Mouse (Mus musculus) hindbrain, postnatal 0 days (tissue): ENCODE measurements around the gene Eef1akmt2. TPM values are rescaled to one million over a fixed set of nuclear protein-coding genes. Genes with fewer than 3 reads are reported as not detected.

Source experiments
- ATAC-seq: fragments of 200-750 bp; cut with Nextera tagmentation; 2 replicates; pipeline ENCODE4 v1.8.0; 2017; ENCODE audit warnings: mild to moderate bottlenecking, moderate TSS enrichment, moderate library complexity
- DNase-seq: peaks from one replicate; pipeline ENCODE4 v3.0.0-alpha.2; 2015; ENCODE audit warnings: low spot score
- H3K27ac ChIP-seq: fragments of 300-500 bp; sonication (generic); 2 replicates; pipeline ENCODE4 v1.5.1; 2014; ENCODE audit warnings: mild to moderate bottlenecking
- H3K27me3 ChIP-seq: fragments of 300-500 bp; sonication (generic); 2 replicates; pipeline ENCODE4 v1.6.1; 2014; ENCODE audit warnings: low read length, mixed read lengths; ENCODE audit not compliant: insufficient read depth
- H3K36me3 ChIP-seq: fragments of 300-500 bp; sonication (generic); 2 replicates; pipeline ENCODE4 v1.6.1; 2014; ENCODE audit warnings: low read length, mixed read lengths; ENCODE audit not compliant: insufficient read depth
- H3K4me1 ChIP-seq: fragments of 300-500 bp; sonication (generic); 2 replicates; pipeline ENCODE4 v1.6.1; 2014; ENCODE audit warnings: antibody characterized with exemption, low read length, mixed read lengths; ENCODE audit not compliant: insufficient read depth
- H3K4me2 ChIP-seq: fragments of 300-500 bp; sonication (generic); 2 replicates; pipeline ENCODE4 v1.6.1; 2014; ENCODE audit warnings: low read depth, mild to moderate bottlenecking, low read length, moderate library complexity, mixed read lengths
- H3K4me3 ChIP-seq: fragments of 300-500 bp; sonication (generic); 2 replicates; pipeline ENCODE4 v1.5.1; 2014; ENCODE audit warnings: low read length
- H3K9ac ChIP-seq: fragments of 300-500 bp; sonication (generic); replicated peaks from 2 replicates; pipeline ENCODE4 v1.6.1; 2014; ENCODE audit warnings: mild to moderate bottlenecking, low read length, moderate library complexity, mixed read lengths
- H3K9me3 ChIP-seq: fragments of 300-500 bp; sonication (generic); 2 replicates; pipeline ENCODE4 v1.6.1; 2016; ENCODE audit warnings: low read length, mixed read lengths
- CTCF ChIP-seq: IDR thresholded peaks from 2 replicates; pipeline ENCODE4 v1.5.1; 2016; ENCODE audit warnings: antibody characterized with exemption, control low read depth, low read depth
- WGBS: fragments of 180-500 bp; shearing (Covaris S2); extraction: QIAGEN DNeasy Blood & Tissue Kit; methylation state at CpG from one replicate; pipeline ENCODE4 v1.1.7; 2014; 5-methylcytosine and 5-hydroxymethylcytosine counted together
- polyA plus RNA-seq: library from polyadenylated mRNA; unstranded; fragments of >200 nt; fragmentation: Nextera tagmentation; extraction: Ambion mirVana; gene quantifications from 2 replicates; pipeline ENCODE4 v1.2.1, GENCODE M21; 2015
- total RNA-seq: library from RNA; depleted of rRNA; stranded (reverse); fragments of >200 nt; gene quantifications from 2 replicates; pipeline ENCODE4 v1.2.3, GENCODE M21; 2014

Gene Eef1akmt2
- total and polyA plus RNA-seq, 2 experiments from 2014 or later: 34.0 to 76.7 TPM

DNA sequence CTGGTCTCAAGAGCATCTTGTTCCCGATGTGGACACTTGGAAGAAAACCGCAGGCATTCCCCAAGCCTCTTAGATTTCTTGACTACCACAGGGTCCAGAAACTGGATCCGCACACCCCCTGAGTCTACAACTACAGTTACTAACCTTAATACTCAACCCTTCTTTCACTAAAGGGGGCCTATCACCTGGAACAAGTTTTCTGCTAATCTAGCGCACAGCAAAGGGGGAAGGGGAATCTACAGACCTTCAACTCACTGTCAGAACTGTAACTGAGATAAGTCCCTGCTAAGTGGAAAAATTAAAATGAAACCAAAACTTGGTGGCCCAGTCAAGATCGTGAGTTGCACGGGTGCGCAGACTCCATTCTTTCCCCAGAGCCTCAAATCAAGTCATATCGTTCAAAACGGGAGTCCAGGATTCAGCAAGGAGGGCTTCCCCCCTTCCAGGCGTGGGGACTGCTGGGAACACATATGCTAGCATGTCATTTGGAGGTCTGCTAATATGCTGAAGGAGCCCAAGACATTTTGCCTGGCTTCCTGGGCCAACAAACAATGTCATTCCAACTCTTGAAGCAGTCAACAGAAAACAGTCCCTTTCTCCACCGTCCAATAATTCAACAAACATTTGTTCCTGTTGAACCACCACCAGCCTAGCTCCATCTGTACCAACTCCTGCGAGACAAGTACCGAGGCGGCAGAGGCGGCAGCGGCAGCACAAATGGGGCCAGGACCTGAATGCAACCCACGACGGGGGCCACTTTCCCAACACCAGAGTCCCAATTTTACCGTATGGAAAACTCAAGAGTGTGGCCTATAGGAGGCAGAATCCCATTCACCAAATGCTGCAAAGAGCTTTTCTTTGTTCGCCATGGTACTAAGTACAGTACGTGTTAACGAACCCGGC, 40.5 kb downstream of the Eef1akmt2 start:
- no peaks in the 10 kb centered on the region for H3K36me3 ChIP-seq
- peak overlapping the region; percentile 85 for H3K4me2 ChIP-seq
- DNase-seq: peak; percentile 53
- no peaks in the 10 kb centered on the region for H3K27me3 ChIP-seq
- peak overlapping the region; percentile 75 for H3K4me3 ChIP-seq
- H3K9ac ChIP-seq: peak overlapping the region; percentile 65
- ATAC-seq: no peak
- no peaks in the 10 kb centered on the region for H3K9me3 ChIP-seq
- peaks cover 23% of the 10 kb centered on the region for H3K4me1 ChIP-seq
- peak overlapping the region; percentile 90 for H3K27ac ChIP-seq
- WGBS: 14% methylated on average over 23 of the region's 23 CpGs
- TF ChIP-seq CTCF: peak; percentile 32; the same call in 1 of the 2 replicates

DNA sequence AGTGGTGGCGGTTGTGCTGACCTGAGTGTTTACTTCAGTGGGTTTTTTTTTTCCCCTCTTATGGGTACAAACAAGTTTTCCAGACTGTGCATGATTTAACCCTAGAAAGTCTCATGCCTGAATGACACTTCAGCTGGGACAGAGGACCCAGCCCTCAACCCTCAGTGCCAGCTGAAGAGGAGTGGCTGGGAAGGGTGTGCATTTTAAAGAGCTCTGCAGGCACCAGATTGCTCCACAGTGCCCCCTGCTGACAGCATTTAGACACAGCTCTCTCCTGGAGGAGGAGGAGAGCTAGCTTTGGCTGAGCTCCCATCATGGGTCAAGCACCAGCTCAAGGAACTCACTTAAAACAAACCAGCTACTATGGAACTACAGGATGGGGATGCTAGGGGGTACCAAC, 41.6 kb downstream of the Eef1akmt2 start:
- Histone ChIP-seq H3K4me2 (peak overlapping the region; percentile 85), H3K27me3 (no peaks in the 10 kb centered on the region), H3K4me3 (no peak overlapping the region), H3K27ac (peak overlapping the region; percentile 43; the same call in 1 of the 2 replicates), H3K4me1 (peaks cover 34% of the 10 kb centered on the region), H3K9ac (no peak overlapping the region), H3K9me3 (no peaks in the 10 kb centered on the region), H3K36me3 (no peaks in the 10 kb centered on the region)
- WGBS: 70% methylated on average over 1 of the region's 1 CpGs
- DNase-seq: peak; percentile 93
- ATAC-seq: peak; percentile 31; the same call in 1 of the 2 replicates
- peak; percentile 91 for TF ChIP-seq CTCF

DNA sequence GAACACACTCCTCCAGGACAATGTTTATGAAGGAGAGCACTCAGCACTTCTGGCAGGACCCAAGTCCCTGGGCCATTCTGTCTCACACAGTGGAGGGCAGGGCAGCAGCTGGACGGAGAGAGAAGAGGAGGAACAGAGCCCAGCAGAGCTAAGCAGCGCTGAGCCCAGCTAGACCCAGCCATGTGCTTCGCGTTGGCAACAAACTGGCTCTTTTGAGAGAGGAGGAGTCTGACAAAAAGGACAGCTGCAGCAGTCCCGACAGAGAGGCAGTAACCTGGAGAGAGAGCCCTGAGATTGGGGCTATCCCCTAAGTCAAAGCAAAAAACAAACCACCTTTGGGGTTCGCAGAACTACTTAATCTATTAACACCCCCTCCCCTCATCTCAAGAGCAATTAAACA, 42.1 kb downstream of the Eef1akmt2 start:
- Histone ChIP-seq H3K9ac (no peak overlapping the region), H3K27me3 (no peaks in the 10 kb centered on the region), H3K4me1 (peaks cover 39% of the 10 kb centered on the region), H3K4me3 (no peak overlapping the region), H3K36me3 (no peaks in the 10 kb centered on the region), H3K27ac (peak overlapping the region; percentile 76; the same call in 1 of the 2 replicates), H3K9me3 (no peaks in the 10 kb centered on the region), H3K4me2 (peak overlapping the region; percentile 85)
- WGBS: 25% methylated on average over 6 of the region's 6 CpGs
- no peak for TF ChIP-seq CTCF
- DNase-seq (peak; percentile 76), ATAC-seq (no peak)

DNA sequence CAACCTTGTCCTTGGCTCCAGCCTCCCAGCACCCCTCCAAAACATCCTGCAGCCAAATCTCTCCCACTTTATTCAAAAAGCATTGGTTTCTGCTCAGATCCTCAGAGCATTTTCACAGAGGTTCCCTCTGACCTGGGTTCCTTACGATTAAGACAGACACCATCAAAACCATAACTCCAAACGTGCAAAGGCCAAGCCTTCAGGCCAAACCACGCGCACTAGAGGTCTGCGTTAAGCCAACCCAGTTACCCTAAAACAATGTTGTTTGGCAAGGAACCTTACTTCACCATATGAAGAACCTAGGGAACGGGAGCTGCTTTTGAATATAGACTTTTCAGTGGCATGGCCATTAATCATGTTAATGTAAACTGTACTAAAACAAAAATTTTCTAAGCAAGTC, 42.8 kb downstream of the Eef1akmt2 start:
- no peaks in the 10 kb centered on the region for H3K9me3 ChIP-seq
- no peaks in the 10 kb centered on the region for H3K27me3 ChIP-seq
- no peak for ATAC-seq
- H3K9ac ChIP-seq: peak overlapping the region; percentile 28; the same call in 1 of the 2 replicates
- TF ChIP-seq CTCF: no peak
- peak overlapping the region; percentile 76; the same call in 1 of the 2 replicates for H3K27ac ChIP-seq
- DNase-seq: no peak
- peak overlapping the region; percentile 85 for H3K4me2 ChIP-seq
- no peak overlapping the region for H3K4me3 ChIP-seq
- peaks cover 39% of the 10 kb centered on the region for H3K4me1 ChIP-seq
- 29% methylated on average over 6 of the region's 6 CpGs for WGBS
- no peaks in the 10 kb centered on the region for H3K36me3 ChIP-seq

DNA sequence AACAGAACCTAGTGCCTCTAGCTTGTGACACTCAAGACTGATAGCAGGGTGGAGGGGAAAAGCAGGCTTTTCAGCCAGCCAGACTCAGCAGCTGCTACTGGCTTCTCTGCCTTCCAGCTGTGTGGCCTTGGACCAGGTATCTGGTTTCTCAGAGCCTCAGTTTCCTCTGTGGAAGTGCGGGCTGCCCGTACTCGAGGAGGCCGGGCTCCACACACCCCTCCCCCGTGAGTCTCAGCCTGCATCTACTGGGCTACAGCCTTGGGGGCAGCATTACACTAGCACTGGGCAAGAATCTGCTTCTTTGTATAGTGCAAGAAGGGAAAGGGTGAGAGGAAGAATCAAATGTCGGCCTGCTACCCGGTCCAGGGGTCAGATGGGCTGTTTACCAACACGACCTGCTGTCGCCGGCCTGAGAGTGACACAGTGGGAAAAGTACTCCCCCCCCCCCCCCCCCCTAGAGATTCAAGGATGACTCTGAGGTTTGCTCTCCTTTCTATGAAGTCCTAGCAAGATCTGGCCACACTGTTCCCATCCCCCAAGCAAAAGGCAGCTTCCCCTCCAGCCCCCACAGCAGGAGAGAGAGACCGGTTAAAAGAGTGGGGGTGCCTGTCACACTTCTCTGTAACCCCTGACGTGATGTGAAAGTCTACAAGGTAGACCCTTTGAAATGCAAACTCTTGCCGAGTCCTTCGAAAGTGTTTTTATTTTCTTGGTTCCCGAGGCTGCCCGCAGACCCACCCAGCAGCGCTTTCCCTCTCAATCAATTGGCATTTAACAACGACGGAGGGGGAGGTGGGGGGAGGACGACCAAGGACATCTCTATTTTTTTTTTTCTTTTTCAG, 43.4 kb downstream of the Eef1akmt2 start:
- WGBS: 6% methylated on average over 20 of the region's 20 CpGs
- H3K36me3 ChIP-seq: no peaks in the 10 kb centered on the region
- no peaks in the 10 kb centered on the region for H3K9me3 ChIP-seq
- peaks cover 36% of the 10 kb centered on the region for H3K4me1 ChIP-seq
- H3K27ac ChIP-seq: peak overlapping the region; percentile 76
- ATAC-seq (peak; percentile 43; the same call in 1 of the 2 replicates), DNase-seq (peak; percentile 60)
- TF ChIP-seq CTCF: peak; percentile 39
- no peaks in the 10 kb centered on the region for H3K27me3 ChIP-seq
- peak overlapping the region; percentile 28; the same call in 1 of the 2 replicates for H3K9ac ChIP-seq
- H3K4me3 ChIP-seq: no peak overlapping the region
- peak overlapping the region; percentile 85 for H3K4me2 ChIP-seq

DNA sequence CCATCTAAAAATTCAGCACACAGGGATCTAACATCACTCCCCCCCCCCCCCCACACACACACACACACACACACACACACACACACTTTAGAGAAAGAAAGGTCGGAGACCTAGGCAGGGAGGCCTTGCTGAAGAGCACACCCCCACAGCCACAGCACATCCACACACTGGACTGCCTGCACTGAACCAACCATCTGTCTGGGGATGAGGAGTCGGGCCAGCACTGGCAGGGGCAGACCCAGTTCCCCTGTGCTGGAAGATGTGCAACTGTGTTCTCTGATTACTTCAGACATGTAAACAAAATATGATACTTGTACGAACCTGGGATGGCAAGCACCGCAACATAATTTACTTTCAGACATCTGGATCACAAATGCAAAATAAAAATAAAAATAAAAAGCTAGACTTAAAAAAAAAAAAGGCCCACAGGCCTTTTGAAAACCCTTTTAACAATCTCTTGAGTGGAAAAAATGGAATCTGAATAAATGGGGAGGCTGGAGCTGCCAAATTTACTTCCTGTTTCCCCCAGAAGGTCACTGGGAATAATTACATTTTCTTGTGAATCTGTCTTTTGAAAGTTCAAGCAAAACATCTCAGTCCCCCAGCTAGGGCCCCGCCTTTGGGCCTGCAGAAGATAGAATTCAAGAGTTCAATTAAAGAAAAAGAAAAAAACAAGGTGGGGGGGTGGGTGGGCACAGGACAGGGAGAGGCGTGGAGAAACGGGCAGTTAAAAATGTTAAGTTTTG, 44.2 kb downstream of the Eef1akmt2 start:
- TF ChIP-seq CTCF: no peak
- Histone ChIP-seq H3K9ac (no peak overlapping the region), H3K4me1 (peaks cover 36% of the 10 kb centered on the region), H3K4me2 (peak overlapping the region; percentile 85; the same call in 1 of the 2 replicates), H3K27ac (peak overlapping the region; percentile 76), H3K36me3 (no peaks in the 10 kb centered on the region), H3K27me3 (no peaks in the 10 kb centered on the region), H3K9me3 (no peaks in the 10 kb centered on the region), H3K4me3 (no peak overlapping the region)
- 44% methylated on average over 7 of the region's 7 CpGs for WGBS
- ATAC-seq (no peak), DNase-seq (no peak)
